Mouse (Mus musculus) lung, adult 2 months (tissue): ENCODE measurements around the gene Cdcp2. TPM values are rescaled to one million over a fixed set of nuclear protein-coding genes. Genes with fewer than 3 reads are reported as not detected.

Experiments used
- DNase-seq: peaks from one replicate; pipeline ENCODE4 v3.0.0; 2022
- H3K4me1 ChIP-seq: fragments of 200-500 bp; 2 replicates; pipeline ENCODE4 v1.6.1; 2011; ENCODE audit warnings: low read length; ENCODE audit not compliant: control insufficient read depth, insufficient read depth
- H3K4me3 ChIP-seq: fragments of 200-500 bp; replicated peaks from 2 replicates; pipeline ENCODE3; 2011; ENCODE audit warnings: low read depth, mild to moderate bottlenecking, control low read depth, low read length; ENCODE audit errors: extremely low read depth
- CTCF ChIP-seq: fragments of 200-500 bp; IDR thresholded peaks from 2 replicates; pipeline ENCODE4 v1.5.1; 2011; ENCODE audit warnings: mild to moderate bottlenecking, low read length, control low read depth; ENCODE audit not compliant: insufficient read depth
- POLR2A ChIP-seq: fragments of 200-500 bp; IDR thresholded peaks from 2 replicates; pipeline ENCODE4 v1.6.1; 2011; ENCODE audit warnings: low read depth, mild to moderate bottlenecking, control low read depth, low read length, borderline replicate concordance; ENCODE audit errors: extremely low read depth
- WGBS: fragments of 180-500 bp; shearing (Covaris S2); methylation state at CpG from one replicate; pipeline ENCODE4 v1.1.7; 2018; 5-methylcytosine and 5-hydroxymethylcytosine counted together
- polyA plus RNA-seq: library from polyadenylated mRNA; depleted of rRNA; stranded (reverse); fragments of >200 nt; gene quantifications from 2 replicates; pipeline ENCODE4 v1.2.3, GENCODE M21; 2012

The Cdcp2 gene
- polyA plus RNA-seq, 1 experiment = not detected

DNA sequence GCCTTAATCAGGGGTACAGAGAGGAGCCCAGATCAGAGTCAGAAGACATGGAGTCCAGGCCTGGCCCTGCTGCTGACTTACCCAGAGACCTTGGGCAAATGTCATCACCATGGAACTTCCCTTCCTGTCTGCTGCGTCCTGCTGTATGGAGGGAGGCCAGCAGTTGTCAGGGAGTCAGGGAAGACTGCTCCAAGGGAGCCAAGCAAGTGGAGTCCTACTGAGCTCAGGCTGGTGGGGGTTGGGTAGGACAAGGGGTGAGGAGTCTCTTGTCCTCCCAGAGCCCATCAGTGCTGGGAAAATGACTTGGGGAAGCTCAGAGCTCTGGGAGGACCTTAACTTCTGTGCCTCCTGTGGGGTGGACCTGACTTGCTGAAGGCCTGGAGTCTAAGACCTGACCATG lies 12.3 kb upstream of the Cdcp2 start:
- 33% methylated on average over 1 of the region's 1 CpGs for WGBS
- Histone ChIP-seq H3K4me1 (0 out of 2 replicates have a peak, but pooled peaks cover 5% of the 10 kb centered on the region), H3K4me3 (no peak overlapping the region)
- TF ChIP-seq CTCF (no peak), POLR2A (no peak)
- DNase-seq = no peak

DNA sequence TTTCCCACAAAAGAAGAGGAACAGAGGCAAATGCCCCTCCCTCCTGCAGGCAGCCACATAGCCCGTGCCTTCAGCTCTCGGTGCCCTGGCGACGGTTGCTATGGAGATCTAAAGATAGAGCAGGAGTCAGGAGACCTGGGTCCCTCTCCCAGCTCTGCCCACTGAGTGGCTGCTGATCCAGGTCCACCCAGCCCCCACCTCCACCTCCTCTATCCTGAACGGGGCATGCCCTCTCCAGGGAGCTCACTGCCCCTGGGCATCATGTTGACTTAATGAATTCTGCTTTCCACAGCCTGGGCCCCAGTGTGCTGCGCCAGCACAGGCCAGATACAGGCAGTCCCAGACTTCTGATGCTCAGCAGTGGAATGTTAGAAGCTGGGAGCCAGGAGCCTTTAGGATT lies 11.8 kb upstream of the Cdcp2 start:
- TF ChIP-seq POLR2A (no peak), CTCF (no peak)
- no peak for DNase-seq
- Histone ChIP-seq H3K4me1 (0 out of 2 replicates have a peak, but pooled peaks cover 5% of the 10 kb centered on the region), H3K4me3 (no peak overlapping the region)
- 49% methylated on average over 6 of the region's 6 CpGs for WGBS

DNA sequence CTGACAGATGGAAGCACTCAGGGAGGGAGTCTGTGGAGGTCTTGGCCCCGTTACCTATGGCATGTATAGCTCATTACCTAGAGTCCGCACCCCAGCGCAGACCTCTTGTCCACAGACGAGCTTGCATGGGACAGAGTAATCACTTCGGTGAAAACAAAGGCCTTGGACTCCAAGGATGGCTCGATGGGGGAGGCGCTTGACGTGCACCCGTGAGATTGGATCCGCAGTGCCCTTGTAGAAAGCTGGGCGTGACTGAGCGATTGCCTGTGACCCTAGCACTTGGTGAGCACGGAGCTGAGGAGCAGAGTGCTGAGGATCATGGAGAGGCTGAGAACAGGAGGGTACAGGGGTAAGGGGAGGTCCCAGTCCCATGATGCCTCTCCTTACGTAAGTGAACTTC lies 5.0 kb upstream of the Cdcp2 start:
- no peak for TF ChIP-seq CTCF
- no peaks in the 10 kb centered on the region for H3K4me1 ChIP-seq
- H3K4me3 ChIP-seq = no peak overlapping the region
- no peak for DNase-seq
- 82% methylated on average over 14 of the region's 14 CpGs for WGBS

DNA sequence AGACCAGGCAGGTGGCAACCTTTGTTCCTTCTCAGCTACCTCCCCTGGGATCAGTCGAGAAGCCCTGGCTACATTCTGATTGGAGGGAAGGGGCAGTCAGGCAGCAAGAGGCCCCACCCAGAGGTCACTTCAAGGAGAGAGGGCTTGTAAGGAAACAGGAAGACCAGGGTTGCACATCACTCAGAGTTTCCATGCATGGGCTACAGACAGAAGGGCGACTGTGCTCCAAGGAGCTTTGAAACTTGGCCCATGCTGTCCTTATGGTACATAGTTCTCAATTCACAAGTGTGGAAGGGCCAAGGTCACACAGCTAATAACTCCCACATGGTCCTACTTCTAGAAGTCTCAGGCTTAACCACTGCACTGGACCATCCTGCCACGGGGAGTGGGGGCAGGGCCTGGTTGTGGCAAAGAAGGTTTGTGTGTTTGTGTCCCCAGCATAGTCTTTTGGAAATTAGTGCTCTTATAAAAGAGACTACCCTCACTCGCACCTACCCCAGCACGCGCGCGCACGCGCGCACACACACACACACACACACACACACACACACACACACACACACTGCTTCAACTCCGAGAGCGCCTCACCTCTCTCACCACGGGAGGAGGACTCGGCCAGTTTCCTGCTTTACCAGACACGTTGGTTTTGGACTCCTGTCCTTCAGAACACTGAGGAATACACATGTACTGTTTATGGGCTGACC lies 2.1 kb upstream of the Cdcp2 start:
- no peak overlapping the region for H3K4me3 ChIP-seq
- no peak for DNase-seq
- no peaks in the 10 kb centered on the region for H3K4me1 ChIP-seq
- WGBS = 73% methylated on average over 16 of the region's 16 CpGs
- no peak for TF ChIP-seq POLR2A
- TF ChIP-seq CTCF = no peak

DNA sequence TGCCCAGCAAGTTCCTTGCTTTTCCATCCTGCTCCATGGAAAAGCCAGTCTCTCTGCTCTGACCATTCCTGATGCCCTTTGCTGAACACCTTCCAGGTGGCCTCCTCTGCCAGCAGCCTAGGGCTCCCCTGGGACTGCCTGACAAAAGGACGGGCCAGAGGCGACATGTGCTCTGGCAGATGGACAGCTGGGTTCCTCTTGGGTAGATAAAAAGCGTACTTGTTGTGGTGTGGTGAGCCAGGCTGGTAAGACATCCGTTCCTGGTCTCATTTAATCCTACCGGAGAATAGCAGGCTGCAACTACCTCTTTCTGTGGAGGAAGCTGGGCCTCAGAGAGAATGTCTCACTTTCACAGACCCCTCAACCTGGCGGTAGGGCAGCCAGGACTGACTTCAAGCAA lies 648 bp upstream of the Cdcp2 start:
- DNase-seq = no peak
- no peak overlapping the region for H3K4me3 ChIP-seq
- no peaks in the 10 kb centered on the region for H3K4me1 ChIP-seq
- WGBS = 61% methylated on average over 6 of the region's 6 CpGs
- TF ChIP-seq POLR2A = no peak
- no peak for TF ChIP-seq CTCF

DNA sequence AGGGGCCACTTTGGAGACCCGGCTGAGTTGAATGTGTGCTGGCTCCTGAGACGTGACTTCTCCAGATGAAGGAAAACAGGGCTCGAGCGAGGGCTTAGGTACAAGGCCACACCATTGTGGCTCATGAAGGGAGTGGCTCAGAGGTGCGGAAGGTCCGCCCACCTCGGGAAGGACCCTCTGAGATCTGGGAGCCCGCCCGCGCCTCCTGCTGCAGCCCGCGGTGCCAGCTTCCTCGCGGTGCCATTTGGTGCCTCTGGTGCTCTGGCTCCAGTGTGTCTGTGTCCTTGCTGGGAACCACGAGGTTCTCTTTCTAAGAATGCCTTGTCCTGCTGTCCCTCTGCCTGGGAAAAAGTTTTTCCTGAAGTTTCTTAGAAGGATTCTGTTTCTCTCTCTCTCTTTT lies 1.2 kb downstream of the Cdcp2 start:
- TF ChIP-seq POLR2A (no peak), CTCF (no peak)
- WGBS = 54% methylated on average over 15 of the region's 15 CpGs
- DNase-seq = no peak
- no peaks in the 10 kb centered on the region for H3K4me1 ChIP-seq
- no peak overlapping the region for H3K4me3 ChIP-seq

DNA sequence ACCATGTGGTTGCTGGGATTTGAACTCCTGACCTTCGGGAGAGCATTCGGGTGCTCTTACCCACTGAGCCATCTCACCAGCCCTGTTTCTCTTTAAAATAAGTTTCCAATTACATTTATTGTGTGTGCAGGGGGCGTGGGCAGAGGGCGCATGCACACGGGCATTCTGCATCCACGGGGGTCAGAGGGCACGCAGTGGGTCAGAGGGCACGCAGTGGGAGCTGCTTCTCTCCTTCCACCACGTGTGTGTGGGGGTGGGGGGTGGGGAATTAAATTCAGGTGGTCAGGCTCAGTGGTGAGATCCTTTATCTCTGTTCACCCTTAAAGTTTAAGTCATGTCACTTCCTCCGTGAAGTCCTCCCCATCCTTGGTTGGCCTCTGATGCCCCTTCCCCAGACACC lies 1.7 kb downstream of the Cdcp2 start:
- TF ChIP-seq POLR2A = no peak
- TF ChIP-seq CTCF = no peak
- no peaks in the 10 kb centered on the region for H3K4me1 ChIP-seq
- WGBS = 77% methylated on average over 10 of the region's 10 CpGs
- H3K4me3 ChIP-seq = no peak overlapping the region
- no peak for DNase-seq

DNA sequence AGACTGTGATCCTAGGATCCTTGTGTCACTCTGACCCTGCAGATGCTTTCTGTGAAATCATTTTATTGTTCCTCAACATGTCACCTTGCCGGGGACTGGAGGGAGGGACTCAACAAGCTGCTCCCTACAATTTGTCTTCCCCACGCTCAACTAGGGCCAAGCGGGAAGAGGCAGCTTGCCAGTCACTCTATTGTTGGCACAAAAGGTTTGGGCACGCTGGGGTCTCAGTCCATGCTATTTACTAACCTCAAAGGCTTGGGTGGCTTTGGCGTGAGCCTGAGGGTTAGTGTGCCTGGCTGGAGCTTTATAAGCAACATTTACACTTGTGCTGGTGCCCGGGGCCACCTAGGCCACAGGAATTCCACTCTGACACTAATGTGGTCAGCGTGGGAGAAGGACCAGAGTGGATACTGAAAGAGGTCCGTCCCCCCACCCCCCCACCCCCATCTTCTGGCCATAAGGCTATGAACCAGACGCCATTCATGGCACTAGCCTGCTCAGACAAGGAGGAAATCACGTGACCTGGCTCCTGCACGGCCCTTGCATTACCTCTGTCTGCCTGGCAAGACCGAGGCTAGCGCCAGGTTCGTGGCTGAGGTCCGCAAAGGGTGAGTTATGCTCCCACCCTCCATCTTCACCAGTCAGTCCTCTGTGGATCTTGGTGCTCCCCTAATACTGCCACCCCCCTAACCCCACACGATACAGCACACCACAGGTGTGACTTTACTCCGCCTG lies 2.3 kb downstream of the Cdcp2 start:
- no peak overlapping the region for H3K4me3 ChIP-seq
- 71% methylated on average over 17 of the region's 17 CpGs for WGBS
- DNase-seq = no peak
- no peaks in the 10 kb centered on the region for H3K4me1 ChIP-seq
- TF ChIP-seq CTCF (no peak), POLR2A (no peak)

DNA sequence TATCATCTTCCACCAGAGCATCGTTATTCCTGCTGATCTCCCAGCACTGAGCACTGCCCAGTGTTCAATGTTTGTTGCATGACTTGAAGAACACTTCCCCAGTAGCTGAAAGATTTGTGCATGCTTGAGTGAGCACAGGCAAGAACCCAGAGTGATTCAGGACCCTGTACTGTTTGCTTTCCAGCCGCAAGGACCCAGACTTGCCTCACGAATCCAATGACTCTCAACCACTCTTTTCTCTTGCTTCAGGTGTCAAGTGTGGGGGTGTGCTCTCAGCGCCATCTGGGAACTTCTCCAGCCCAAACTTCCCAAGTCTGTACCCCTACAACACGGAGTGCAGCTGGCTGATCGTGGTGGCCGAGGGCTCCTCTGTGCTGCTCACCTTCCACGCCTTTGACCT lies 5.5 kb downstream of the Cdcp2 start:
- Histone ChIP-seq H3K4me1 (no peaks in the 10 kb centered on the region), H3K4me3 (no peak overlapping the region)
- no peak for TF ChIP-seq POLR2A
- no peak for TF ChIP-seq CTCF
- DNase-seq = no peak
- 68% methylated on average over 8 of the region's 8 CpGs for WGBS

DNA sequence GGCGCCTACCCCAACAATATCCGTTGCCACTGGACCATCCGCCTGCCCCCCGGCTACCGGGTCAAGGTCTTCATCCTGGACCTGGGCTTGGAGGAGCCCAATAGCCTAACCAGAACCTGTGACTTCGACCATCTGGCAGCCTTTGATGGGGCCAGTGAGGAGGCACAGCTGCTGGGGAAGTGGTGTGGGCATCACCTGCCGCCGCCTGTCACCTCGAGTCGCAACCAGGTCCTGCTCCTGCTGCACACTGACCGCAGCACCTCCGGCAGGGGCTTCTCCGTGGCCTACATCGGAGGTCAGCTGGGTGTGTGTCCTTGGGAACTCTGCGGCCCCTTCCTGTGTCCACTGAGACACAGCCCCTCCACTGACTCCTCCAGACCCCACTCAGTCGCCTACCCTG lies 10.1 kb downstream of the Cdcp2 start:
- WGBS = 87% methylated on average over 16 of the region's 16 CpGs
- no peak for DNase-seq
- Histone ChIP-seq H3K4me1 (no peaks in the 10 kb centered on the region), H3K4me3 (no peak overlapping the region)
- TF ChIP-seq POLR2A (no peak), CTCF (no peak)
